Mouse (Mus musculus) bone marrow macrophage, adult 2 months (primary cell): ENCODE results near the gene Pan2.

ENCODE experiments used
- CTCF ChIP-seq: IDR thresholded peaks from 2 replicates; pipeline ENCODE4 v1.5.1; 2012; ENCODE audit warnings: low read depth, mild to moderate bottlenecking, low read length, moderate library complexity
- POLR2A ChIP-seq: IDR thresholded peaks from 2 replicates; pipeline ENCODE4 v1.6.1; 2012; ENCODE audit warnings: mild to moderate bottlenecking, low read depth, low read length, borderline replicate concordance

GRCm38 (mm10) chr10:128255925-128256324 is 47.2 kb upstream of the Pan2 start:
- no peak for TF ChIP-seq CTCF
- TF ChIP-seq POLR2A = no peak
